Mouse (Mus musculus) cerebellum, adult 18-20 months (tissue): Measurements from ENCODE around the gene Pik3c2b.
A peak's percentile ranks its signal among the peaks of the same experiment; 100 is the strongest.
"Not testable (repeated sequence)": the region's sequence is repeated elsewhere in the genome, so short reads cannot be mapped to it uniquely, and the experiment has no call there.

Experiments used
- DNase-seq, 2 experiments: peaks; one replicate each; pipeline ENCODE4 v3.0.0; 2021

Gene Pik3c2b

DNA sequence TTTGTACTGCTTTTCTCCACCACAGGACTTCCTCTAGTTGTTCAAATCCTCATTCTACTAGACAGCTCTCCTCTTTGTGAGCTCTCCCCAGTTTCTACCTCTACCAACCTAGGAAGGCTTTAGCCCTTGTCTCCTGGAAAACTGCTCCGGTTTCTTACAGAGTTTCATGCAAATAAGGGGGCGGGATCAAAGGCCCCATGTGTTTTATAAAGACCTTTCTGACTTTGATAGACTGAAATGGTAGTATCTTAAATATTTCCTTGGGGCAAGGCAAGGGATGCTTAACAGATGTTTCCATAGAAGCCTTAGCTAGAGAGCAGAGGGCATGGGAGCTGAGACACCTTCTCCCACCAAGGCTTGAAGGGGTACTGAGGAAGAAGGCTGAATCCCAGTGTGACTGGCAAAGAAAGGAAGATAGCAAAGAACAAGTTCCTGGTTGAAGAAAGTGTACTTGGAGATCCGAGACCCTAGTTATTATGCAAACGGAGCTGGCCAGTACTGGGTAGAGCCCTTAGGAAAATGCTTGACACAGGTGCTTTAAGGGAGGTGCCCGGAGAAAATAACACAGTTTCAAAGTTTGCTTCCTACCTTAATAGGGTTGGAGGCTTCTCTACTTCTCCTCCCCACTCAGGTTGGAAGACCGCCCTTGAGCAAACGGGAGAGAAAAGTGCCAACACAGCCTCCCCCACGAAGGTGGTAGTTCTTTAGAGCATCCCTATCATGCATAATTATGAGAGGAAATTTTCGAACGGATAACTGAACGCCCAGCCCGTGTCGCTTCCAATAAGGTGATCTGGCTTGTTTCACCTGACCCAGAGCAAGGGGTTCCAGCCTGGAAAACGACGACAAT is at the start of gene Pik3c2b:
Gene Pik3c2b (plus strand): TSS at position 657 of the 850 bp plus-strand sequence.
- no peak for DNase-seq

DNA sequence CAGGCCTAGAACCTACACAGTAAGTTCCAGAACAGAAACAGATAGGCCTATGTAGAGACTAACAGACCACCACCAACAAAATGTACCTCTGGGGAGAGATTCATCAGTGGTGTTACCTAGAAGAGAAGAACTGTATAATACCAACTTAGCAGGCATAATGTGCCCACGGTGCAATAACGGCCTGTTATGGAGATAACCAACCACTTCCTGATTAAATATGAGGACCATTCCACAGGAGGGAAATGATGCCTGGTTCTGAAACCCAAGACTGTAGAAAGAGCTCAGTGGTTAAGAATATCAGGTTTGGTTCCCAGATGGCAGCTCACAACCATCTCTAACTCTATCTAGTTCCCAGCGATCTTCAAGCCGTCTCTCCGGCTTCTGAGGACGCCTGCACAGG is 45.1 kb upstream of the Pik3c2b start:
- DNase-seq, result no peak

DNA sequence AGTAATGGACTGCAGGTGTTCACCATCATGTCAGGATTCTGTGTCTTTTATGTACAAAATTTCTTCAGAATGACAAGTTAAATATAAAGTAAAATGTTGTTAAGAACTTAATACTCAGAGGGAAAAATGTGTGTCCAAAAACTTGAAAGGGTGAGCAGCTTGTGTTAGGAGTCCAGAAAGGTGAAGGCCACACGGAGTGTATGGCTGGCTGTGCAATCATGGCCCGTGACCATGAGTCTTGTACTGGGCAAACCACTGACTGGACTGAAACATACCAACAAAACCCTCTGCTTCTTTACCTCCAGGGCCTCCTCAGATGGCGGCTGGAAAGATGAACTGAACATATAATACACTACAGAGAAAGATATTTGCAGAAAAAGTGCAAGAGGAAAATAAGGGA is 38.9 kb upstream of the Pik3c2b start:
- no peak for DNase-seq

DNA sequence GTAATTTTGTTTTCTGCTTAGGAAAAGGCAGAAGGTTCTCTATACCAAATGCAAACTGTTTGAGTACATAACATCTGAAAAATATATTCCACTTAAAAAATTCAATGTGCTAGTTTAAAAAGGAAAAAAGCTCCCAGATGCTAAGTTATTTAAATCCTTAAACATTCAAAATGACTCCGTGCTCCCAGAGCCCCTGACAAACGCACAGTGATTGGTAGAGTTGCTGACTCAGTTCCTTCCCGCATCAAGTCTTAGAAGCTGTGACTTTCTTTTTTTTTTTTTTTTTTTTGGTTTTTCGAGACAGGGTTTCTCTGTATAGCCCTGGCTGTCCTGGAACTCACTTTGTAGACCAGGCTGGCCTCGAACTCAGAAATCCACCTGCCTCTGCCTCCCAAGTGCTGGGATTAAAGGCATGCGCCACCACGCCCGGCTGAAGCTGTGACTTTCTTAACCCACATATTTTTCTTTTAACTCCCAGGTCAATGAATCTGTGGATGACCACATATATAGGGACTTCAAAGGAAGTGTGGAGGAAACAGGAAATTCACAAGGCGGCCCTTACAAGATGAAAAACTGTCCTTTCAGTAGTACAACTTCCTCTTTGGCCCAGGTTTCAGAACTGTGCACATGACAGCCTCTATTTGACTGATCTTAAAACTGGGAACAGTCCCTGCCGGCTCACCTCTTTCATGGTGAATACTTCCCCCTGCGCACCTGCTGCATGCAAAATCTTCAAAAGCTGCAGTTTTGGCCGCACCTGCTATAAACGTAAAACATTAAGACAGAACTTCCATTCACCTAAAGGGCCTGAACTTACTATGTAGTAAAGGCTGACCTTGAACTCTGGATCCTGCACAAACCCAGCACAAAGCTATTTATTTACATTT is 33.3 kb upstream of the Pik3c2b start:
- DNase-seq, result no peak

DNA sequence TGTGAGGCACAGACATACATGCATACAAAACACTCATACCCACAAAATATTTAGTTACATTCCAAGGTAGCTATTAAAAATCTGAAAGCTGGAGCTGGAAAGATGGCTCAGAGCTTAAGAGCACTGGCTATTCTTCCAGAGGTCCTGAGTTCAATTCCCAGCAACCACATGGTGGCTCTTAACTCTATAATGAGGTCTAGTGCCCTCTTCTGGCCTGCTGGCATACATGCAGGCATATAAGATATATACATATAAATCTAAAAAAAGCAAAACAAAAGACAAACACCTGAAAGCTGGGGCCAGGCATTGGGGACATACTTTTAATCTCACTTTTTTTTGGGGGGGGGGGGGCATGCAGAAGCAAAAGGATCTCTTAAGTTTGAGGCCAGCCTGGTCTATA is 32.1 kb upstream of the Pik3c2b start:
- no peak for DNase-seq

DNA sequence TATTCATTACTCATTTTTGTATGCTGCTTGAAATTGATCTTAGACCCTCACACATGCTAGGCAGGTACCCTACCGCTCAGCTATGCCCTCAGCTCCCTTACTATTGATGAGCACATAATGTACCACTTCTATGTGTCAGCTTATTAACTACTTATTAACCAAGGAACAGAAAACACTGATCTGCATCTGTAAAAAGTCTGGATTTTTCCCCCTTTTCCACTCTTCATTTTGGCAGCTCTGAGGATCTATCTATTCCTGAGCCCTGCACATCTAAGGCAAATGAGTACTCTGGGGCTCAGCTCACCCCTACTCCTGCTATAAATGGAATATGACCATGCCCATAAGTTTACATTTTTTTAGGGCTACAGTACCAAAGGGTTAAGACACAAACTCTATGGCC is 31.3 kb upstream of the Pik3c2b start:
- no peak for DNase-seq

DNA sequence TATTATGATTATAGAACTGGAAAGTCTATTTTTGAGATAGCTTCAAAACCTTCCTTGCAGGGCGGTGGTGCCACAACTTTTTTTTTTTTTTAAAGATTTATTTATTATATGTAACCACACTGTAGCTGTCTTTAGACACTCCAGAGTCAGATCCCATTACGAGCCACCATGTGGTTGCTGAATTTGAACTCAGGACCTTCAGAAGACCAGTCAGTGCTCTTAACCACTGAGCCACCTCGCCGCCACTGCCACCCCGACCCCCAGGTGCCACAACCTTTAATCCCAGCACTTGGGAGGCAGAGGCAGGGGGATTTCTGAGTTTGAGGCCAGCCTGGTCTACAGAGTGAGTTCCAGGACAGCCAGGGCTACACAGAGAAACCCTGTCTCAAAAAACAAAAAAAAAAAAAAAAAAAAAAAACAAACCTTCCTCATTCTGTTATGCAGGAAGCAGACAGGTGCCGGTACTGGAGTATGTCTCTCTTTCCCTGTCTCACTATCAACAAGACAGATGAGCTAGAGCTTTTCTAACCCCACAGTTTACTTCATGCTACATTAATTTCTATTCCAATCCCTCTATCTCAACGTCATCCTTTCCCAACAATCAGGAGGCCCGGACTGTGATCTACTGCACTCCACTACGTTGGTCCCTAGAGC is 28.6 kb upstream of the Pik3c2b start:
- DNase-seq, result no peak

DNA sequence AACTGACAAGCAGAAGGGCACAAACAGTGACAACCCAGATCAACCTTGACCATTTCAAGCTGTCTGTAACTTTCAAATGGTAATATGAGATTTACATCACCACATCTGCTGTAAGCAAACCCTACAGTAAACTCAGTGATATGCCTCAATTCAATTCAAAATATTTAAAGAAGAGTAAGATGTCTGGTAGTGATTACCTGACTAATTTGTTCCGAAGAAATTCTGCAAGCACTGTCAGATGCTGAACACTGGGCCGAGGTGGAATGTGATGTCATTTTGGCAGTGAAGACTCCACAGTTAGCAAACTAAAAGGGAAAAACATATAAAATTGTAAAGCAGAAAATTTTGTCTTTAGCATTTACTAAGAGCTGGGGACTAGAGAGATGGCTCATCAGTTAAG is 26.9 kb upstream of the Pik3c2b start:
- DNase-seq, result no peak

DNA sequence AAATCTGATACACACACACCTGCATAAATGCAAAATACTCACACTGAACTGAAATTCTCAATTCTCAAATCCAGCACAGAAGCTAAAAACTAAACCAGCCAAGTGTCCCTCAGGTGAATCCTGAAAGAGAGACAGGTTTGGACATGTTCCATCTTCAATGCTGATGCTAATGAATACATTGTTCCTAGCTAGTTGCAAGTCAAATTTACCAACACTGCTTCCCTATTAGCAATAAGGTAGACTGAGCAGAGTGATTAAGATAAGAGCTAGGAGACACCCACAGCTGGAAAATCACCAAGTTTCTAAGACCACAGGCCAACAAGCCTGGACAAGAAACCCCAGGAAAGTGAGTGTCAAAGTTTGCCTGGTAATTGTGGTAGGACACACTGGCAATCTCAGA is 26.2 kb upstream of the Pik3c2b start:
- no peak for DNase-seq

DNA sequence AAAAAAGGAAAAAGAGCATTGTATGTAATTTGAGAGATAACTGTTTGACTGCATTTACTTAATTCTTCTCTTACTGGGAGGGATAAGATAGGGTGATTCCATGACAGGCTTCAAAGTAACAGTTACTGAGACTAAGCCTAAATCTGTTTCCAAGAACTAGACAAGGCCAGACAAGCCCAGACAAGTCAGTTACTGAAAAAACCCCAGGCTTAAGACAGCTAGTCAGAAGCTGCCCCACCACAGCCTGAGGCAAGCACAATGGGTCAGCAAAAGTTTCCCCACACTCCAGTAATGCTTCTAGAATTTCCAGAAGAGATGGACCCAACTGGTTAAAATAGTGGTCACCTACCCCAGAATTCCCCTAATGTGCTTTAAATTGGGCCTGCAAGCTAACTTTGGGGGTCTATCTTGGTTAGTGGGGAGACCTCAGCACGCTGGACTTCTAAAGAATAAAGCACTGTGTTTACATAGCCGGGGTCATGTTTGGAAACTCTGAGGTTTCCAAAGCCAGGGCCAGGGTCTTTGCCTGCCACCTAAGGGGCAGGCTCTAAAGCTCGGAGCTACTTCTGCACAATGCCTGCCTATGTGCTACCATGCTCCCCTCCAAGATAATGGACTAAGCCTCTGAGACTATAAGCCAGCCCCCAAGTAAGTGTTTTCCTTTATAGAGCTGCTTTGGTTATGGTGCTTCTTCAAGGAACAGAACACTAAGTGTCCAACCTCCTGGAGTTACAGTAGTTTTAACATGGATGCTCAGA is 25.2 kb upstream of the Pik3c2b start:
- no peak for DNase-seq

DNA sequence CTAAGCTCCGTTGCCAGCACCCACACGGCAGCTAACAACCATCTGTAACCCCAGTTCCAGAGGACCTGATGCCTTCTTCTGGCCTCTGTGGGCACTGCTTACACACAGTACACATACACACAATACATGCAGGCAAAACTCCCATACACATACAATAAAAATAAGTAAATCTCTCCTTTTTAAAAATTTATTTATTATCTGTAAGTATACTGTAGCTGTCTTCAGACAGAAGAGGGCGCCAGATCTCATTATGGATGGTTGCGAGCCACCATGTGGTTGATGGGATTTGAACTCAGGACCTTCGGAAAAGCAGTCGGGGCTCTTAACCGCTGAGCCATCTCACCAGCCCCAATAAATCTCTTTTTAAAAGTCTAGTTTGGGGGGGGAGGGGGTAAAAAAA is 24.1 kb upstream of the Pik3c2b start:
- DNase-seq, result no peak

DNA sequence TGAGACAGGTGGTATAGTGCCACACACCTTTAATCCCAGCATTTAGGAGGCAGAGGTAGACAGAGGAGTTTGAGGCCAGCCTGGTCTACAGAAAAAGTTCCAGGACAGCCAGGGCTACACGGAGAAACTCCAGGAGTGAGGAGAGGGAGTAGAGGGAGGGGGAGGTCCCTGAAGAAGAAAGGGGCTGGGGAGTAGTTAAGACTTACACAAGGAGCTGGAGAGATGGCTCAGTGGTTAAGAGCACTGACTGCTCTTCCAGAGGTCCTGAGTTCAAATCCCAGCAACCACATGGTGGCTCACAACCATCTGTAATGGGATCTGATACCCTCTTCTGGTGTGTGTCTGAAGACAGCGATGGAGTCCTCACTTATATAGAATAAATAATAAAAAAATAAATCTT is 23.5 kb upstream of the Pik3c2b start:
- DNase-seq, result not testable (repeated sequence)

DNA sequence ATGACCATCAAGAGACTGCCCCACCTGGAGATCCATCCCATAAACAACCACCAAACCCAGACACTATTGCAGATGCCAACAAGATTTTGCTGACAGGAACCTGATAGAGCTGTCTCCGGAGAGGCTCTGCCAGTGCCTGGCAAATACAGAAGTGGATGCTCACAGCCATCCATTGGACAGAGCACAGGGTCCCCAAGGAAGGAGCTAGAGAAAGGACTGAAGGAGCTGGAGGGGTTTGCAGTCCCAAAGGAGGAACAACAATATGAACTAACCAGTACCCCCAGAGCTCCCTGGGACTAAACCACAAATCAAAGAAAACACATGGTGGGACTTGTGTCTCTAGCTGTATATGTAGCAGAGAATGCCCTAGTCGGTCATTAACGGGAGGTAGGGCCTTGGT is 21.7 kb upstream of the Pik3c2b start:
- not testable (repeated sequence) for DNase-seq

DNA sequence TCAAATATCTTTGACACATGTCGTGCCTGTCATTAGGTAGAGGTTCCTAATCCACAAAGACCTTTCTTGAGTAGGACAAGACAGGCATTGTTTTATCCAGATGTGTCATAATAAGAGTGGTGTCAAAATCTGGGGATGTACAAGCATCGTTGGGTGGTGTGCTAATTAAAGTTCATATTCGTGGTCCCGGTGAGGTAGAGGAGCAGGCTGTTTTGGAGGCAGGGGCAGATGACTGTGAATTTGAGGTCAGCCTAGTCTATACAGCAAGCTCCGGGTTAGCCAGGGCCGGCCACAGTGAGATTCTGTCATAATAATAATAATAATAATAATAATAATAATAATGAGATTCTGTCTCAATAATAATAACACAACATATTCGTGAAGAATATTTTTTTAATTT is 21.0 kb upstream of the Pik3c2b start:
- no peak for DNase-seq

DNA sequence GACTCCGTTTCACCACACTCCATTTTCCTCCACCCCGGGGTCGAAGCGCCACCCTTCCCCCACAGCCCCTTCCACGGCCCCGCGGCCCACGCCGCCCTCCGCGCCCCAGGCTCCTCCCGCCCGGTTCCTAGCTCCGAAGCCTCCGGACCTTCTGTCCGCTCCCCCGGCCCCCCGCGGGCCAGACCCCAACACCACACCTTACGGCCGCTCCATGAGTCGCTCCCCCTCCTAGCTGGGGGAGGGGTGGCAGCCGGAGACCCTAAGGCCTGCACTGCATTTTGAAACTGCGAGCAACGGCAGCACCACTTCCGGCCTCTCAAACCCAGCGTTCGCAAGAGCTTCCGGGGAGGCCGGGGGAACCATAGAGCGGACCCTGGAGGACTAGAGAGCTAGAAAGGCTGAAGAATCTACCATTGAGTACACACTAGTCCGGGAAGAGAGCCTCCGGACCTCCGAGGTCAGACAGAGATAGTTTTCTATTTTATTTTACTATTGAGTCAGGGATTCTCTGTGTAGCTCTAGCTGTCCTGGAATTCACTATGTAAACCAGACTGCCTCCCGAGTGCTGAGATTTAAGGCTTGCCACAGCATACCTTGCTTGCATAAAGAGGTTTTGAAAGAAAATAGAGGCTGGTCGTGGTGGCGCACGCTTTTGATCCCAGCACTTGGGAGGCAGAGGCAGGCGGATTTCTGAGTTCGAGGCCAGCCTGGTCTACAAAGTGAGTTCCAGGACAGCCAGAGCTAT is 20.2 kb upstream of the Pik3c2b start:
- peak; percentile 85 to 89 for DNase-seq

DNA sequence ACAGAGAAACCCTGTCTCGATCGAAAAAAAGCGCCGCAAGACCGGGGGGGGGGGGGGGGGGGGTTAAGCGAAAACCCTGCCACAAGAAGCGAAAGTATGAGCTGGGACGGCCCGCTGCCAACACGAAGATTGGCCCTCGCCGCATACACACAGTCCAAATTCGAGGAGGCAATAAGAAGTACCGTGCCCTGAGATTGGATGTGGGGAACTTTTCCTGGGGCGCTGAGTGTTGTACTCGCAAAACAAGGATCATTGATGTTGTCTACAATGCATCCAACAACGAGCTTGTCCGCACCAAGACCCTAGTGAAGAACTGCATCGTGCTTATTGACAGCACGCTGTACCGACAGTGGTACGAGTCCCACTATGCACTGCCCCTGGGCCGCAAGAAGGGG is 19.7 kb upstream of the Pik3c2b start:
- DNase-seq, result peak in 1 of 2 experiments; percentile 11

DNA sequence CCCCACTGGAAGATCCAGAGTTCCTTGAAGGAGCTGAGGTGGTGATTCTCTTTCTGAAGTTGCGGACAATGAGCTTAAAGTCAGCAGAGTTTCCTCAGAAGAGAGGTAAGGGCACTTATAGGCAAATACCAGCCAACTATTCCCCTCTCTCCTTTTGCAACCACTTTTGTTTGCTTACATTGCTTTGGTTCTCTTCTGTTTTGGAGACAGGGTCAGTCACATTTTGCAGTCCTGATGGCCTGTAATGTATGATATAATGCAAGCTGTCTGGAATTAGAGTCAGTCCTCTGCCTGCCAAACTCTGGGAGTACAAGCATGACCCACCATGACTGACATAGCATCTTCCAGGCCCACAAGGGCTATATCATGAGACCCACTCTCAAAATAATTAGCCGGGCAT is 18.3 kb upstream of the Pik3c2b start:
- no peak for DNase-seq

DNA sequence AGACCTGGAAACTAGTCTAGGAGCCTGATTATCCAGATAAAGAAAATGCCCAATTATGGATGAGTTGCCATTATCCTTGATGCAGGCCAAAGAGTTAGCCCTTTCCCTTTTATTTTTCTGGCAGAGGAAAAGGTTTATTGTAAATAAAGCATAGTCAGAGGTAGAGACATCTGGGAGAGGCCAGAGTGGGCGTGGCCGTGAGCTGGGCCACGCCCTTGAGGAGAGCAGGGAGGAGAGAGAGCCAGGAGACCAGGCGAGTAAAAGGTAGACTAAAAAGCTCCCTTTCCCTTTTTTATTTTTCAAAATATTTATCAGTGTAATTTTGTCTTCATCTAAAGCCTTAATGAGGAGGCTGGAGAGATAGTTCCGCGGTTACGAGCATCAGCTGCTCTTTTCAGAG is 17.5 kb upstream of the Pik3c2b start:
- no peak for DNase-seq

DNA sequence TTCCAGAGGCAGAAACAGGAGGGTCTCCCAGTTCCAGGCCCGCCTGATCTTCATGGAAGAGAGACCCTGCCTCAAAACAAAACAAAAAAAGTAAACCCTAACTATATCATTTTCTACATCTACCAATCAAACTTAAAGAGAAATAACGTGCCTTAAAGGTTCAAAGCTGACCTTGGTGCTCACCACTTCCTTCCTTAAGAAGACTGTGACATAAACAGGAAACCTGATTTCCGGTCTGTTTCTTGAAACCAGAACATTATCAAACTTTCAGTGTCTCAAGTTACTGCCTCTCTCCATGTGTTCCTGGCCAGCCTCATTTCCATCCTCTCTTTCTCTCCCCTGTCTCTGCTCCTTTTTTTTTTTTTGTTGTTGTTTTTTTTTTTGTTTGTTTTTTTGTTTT is 15.7 kb upstream of the Pik3c2b start:
- no peak for DNase-seq

DNA sequence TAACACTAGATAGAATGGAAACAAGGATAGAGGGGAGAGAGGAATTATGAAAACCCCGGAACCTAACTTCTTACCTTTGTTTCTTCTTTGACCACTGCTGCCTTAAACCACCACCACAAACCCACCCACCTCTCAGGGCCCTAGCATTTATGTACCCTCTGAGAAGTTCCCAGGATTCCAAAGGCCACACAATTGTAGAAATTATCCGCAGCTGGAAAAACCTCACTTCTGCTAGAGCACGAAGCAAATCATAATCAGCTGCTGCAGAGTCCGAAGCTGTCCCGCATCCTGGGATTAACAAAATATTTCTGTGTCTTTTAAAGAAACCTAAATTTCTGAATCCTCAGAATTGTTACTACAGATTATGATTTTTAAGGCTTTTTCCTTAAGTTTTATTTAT is 15.0 kb upstream of the Pik3c2b start, which contains the start of gene Mdm4:
Gene Mdm4 (minus strand): TSS at position 101 of the 400 bp plus-strand sequence.
- no peak for DNase-seq

DNA sequence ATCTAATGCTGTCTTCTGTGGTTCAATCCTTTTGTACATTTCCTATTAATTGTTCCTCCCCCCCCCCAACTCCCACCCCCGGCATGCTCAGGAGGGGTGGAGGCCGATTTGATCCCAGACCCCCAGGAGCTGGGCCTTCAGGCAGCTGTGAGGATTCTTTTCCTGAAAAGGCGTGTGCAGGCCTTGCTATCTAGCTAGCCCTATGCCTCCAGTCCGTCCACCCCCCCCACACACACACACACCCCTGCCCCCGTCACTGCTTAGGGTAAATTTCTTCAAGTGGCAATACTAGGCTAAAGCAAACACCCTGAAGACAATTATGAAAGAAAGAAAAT is 12.5 kb upstream of the Pik3c2b start:
- DNase-seq, result no peak
